Mouse (Mus musculus) neural tube, embryonic 12.5 days (tissue): ENCODE results near the gene Sbno2. TPM values are rescaled to one million over a fixed set of nuclear protein-coding genes. Genes with fewer than 3 reads are reported as not detected.

Experiments
- ATAC-seq: fragments of 200-750 bp; cut with Nextera tagmentation; 2 replicates; pipeline ENCODE4 v1.8.0; 2017; ENCODE audit warnings: low read depth, mild to moderate bottlenecking, moderate TSS enrichment, moderate library complexity; ENCODE audit not compliant: low FRiP score
- H3K27ac ChIP-seq: fragments of 300-500 bp; sonication (generic); 2 replicates; pipeline ENCODE4 v1.5.1; 2016
- H3K27me3 ChIP-seq: fragments of 300-500 bp; sonication (generic); replicated peaks from 2 replicates; pipeline ENCODE4 v1.6.1; 2016; ENCODE audit warnings: mild to moderate bottlenecking
- H3K36me3 ChIP-seq: fragments of 300-500 bp; sonication (generic); 2 replicates; pipeline ENCODE4 v1.6.1; 2016; ENCODE audit warnings: mild to moderate bottlenecking
- H3K4me1 ChIP-seq: fragments of 300-500 bp; sonication (generic); 2 replicates; pipeline ENCODE4 v1.6.1; 2016
- H3K4me2 ChIP-seq: fragments of 300-500 bp; sonication (generic); replicated peaks from 2 replicates; pipeline ENCODE4 v1.6.1; 2016; ENCODE audit warnings: mild to moderate bottlenecking
- H3K4me3 ChIP-seq: fragments of 300-500 bp; sonication (generic); 2 replicates; pipeline ENCODE4 v1.5.1; 2016
- H3K9ac ChIP-seq: fragments of 300-500 bp; sonication (generic); 2 replicates; pipeline ENCODE4 v1.6.1; 2016; ENCODE audit warnings: mild to moderate bottlenecking
- H3K9me3 ChIP-seq: fragments of 300-500 bp; sonication (generic); 2 replicates; pipeline ENCODE4 v1.6.1; 2016; ENCODE audit warnings: mild to moderate bottlenecking
- WGBS: fragments of 180-500 bp; shearing (Covaris S2); methylation state at CpG from one replicate; pipeline ENCODE4 v1.1.7; 2016; 5-methylcytosine and 5-hydroxymethylcytosine counted together
- polyA plus RNA-seq: library from polyadenylated mRNA; unstranded; fragments of >200 nt; fragmentation: Nextera tagmentation; extraction: Ambion mirVana; gene quantifications from 2 replicates; pipeline ENCODE4 v1.2.1, GENCODE M21; 2016

The Sbno2 gene
- polyA plus RNA-seq, 1 experiment from 2014 or later, result 15.1 TPM

DNA sequence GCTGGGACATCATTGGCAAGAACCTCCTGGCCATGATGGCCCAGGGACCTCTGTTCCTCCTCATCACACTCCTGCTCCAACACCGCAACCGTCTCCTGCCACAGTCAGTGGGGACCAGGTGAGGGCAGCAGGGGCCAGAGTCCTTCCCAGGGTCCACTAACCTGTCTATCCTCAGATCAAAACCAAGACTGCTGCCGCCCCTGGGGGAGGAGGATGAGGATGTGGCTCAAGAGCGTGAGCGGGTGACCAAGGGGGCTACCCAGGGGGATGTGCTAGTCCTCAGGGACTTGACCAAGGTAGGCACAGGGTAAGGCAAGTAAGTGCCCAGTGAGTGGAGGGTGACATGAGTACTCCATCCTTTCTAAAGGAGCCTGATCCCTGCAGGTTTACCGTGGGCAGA, 93.6 kb downstream of the Sbno2 start:
- no peak overlapping the region for H3K9ac ChIP-seq
- peaks cover 22% of the 10 kb centered on the region for H3K9me3 ChIP-seq
- H3K27me3 ChIP-seq, result peaks cover 54% of the 10 kb centered on the region
- no peak for ATAC-seq
- peaks cover 59% of the 10 kb centered on the region for H3K36me3 ChIP-seq
- H3K4me1 ChIP-seq, result no peaks in the 10 kb centered on the region
- no peak overlapping the region for H3K27ac ChIP-seq
- no peak overlapping the region for H3K4me3 ChIP-seq
- 91% methylated on average over 6 of the region's 6 CpGs for WGBS
- H3K4me2 ChIP-seq, result no peak overlapping the region

Other genes with a start within 250 kb of the Sbno2 start
- 12.6 and 15.5 TPM in 2 replicates for gene Prtn3, start 231.1 kb downstream of the Sbno2 start, polyA plus RNA-seq
- gene Plppr3, start 230.9 kb downstream of the Sbno2 start, polyA plus RNA-seq, result 296 and 301 TPM in 2 replicates
- 0.34 and 0.53 TPM in 2 replicates for gene Elane, start 219.3 kb downstream of the Sbno2 start, polyA plus RNA-seq
- not detected in 2 replicates for gene Cfd, start 214.7 kb downstream of the Sbno2 start, polyA plus RNA-seq
- gene Med16, start 196.6 kb downstream of the Sbno2 start, polyA plus RNA-seq, result 60.5 and 62.6 TPM in 2 replicates
- gene Gm26602, start 194.7 kb downstream of the Sbno2 start, polyA plus RNA-seq, result 28.4 and 40.5 TPM in 2 replicates
- gene Kiss1r, start 188.6 kb downstream of the Sbno2 start, polyA plus RNA-seq, result 1.1 and 1.3 TPM in 2 replicates
- gene R3hdm4, start 184.4 kb downstream of the Sbno2 start, polyA plus RNA-seq, result 185 and 186 TPM in 2 replicates
- 4.9 and 7.7 TPM in 2 replicates for gene Arid3a, start 178.5 kb downstream of the Sbno2 start, polyA plus RNA-seq
- 84.5 and 98.3 TPM in 2 replicates for gene Wdr18, start 145.4 kb downstream of the Sbno2 start, polyA plus RNA-seq
- 0.24 and 0.40 TPM in 2 replicates for gene Grin3b, start 134.9 kb downstream of the Sbno2 start, polyA plus RNA-seq
- 26.3 and 27.7 TPM in 2 replicates for gene Tmem259, start 121.2 kb downstream of the Sbno2 start, polyA plus RNA-seq
- gene Cnn2, start 117.0 kb downstream of the Sbno2 start, polyA plus RNA-seq, result 106 and 107 TPM in 2 replicates
- gene Abca7, start 109.1 kb downstream of the Sbno2 start, polyA plus RNA-seq, result 9.9 and 10.7 TPM in 2 replicates
- 4.3 and 4.7 TPM in 2 replicates for gene Arhgap45, start 88.9 kb downstream of the Sbno2 start, polyA plus RNA-seq
- gene Polr2e, start 65.8 kb downstream of the Sbno2 start, polyA plus RNA-seq, result 160 and 166 TPM in 2 replicates
- gene Gpx4, start 58.4 kb downstream of the Sbno2 start, polyA plus RNA-seq, result 499 and 515 TPM in 2 replicates
- gene Stk11, start 10.2 kb upstream of the Sbno2 start, polyA plus RNA-seq, result 17.4 and 23.9 TPM in 2 replicates
- gene Atp5d, start 33.1 kb upstream of the Sbno2 start, polyA plus RNA-seq, result 396 and 422 TPM in 2 replicates
- 26.5 and 27.3 TPM in 2 replicates for gene Cbarp, start 35.3 kb upstream of the Sbno2 start, polyA plus RNA-seq
- gene Midn, start 42.7 kb upstream of the Sbno2 start, polyA plus RNA-seq, result 40.8 and 45.1 TPM in 2 replicates
- 262 and 273 TPM in 2 replicates for gene Cirbp, start 60.4 kb upstream of the Sbno2 start, polyA plus RNA-seq
- 14.9 and 15.7 TPM in 2 replicates for gene 1600002K03Rik, start 67.4 kb upstream of the Sbno2 start, polyA plus RNA-seq
- 47.9 and 48.0 TPM in 2 replicates for gene Efna2, start 73.9 kb upstream of the Sbno2 start, polyA plus RNA-seq
- gene Mum1, start 120.9 kb upstream of the Sbno2 start, polyA plus RNA-seq, result 52.1 and 54.6 TPM in 2 replicates
- 214 and 227 TPM in 2 replicates for gene Ndufs7, start 143.6 kb upstream of the Sbno2 start, polyA plus RNA-seq
- gene Gamt, start 155.4 kb upstream of the Sbno2 start, polyA plus RNA-seq, result 37.9 and 38.6 TPM in 2 replicates
- 66.6 TPM in 2 replicates for gene Dazap1, start 155.9 kb upstream of the Sbno2 start, polyA plus RNA-seq
- 643 and 654 TPM in 2 replicates for gene Rps15, start 186.9 kb upstream of the Sbno2 start, polyA plus RNA-seq
- 160 and 175 TPM in 2 replicates for gene Apc2, start 190.4 kb upstream of the Sbno2 start, polyA plus RNA-seq
- gene 2310011J03Rik, start 215.0 kb upstream of the Sbno2 start, polyA plus RNA-seq, result 37.7 and 41.1 TPM in 2 replicates
- 2.2 and 2.3 TPM in 2 replicates for gene Pcsk4, start 223.9 kb upstream of the Sbno2 start, polyA plus RNA-seq
- 3.4 and 3.6 TPM in 2 replicates for gene Reep6, start 224.4 kb upstream of the Sbno2 start, polyA plus RNA-seq
- 0.50 and 1.1 TPM in 2 replicates for gene Adamtsl5, start 242.8 kb upstream of the Sbno2 start, polyA plus RNA-seq